Mouse (Mus musculus) embryonic facial prominence, embryonic 11.5 days (tissue): ENCODE results near the gene Agbl2. TPM values are rescaled to one million over a fixed set of nuclear protein-coding genes. Genes with fewer than 3 reads are reported as not detected.
A peak's percentile ranks its signal among the peaks of the same experiment; 100 is the strongest.

Experiments
- ATAC-seq: fragments of 200-750 bp; cut with Nextera tagmentation; replicated peaks from 2 replicates; pipeline ENCODE4 v1.8.0; 2017; ENCODE audit warnings: low read depth; ENCODE audit not compliant: insufficient number of reproducible peaks, low FRiP score, low TSS enrichment
- DNase-seq: peaks from one replicate; pipeline ENCODE4 v3.0.0-alpha.2; 2015; ENCODE audit warnings: low spot score
- H3K27ac ChIP-seq: fragments of 300-500 bp; sonication (generic); replicated peaks from 2 replicates; pipeline ENCODE4 v1.5.1; 2014; ENCODE audit warnings: mild to moderate bottlenecking, low read depth, low read length, control low read depth
- H3K27me3 ChIP-seq: fragments of 300-500 bp; sonication (generic); 2 replicates; pipeline ENCODE4 v1.6.1; 2014; ENCODE audit warnings: mild to moderate bottlenecking, low read length, moderate library complexity, mixed read lengths; ENCODE audit not compliant: control insufficient read depth, insufficient read depth
- H3K36me3 ChIP-seq: fragments of 300-500 bp; sonication (generic); replicated peaks from 2 replicates; pipeline ENCODE4 v1.6.1; 2014; ENCODE audit warnings: low read depth, mild to moderate bottlenecking, low read length, moderate library complexity, mixed read lengths; ENCODE audit not compliant: control insufficient read depth, insufficient read depth
- H3K4me1 ChIP-seq: fragments of 300-500 bp; sonication (generic); 2 replicates; pipeline ENCODE4 v1.6.1; 2014; ENCODE audit warnings: low read length, mixed read lengths; ENCODE audit not compliant: control insufficient read depth, insufficient read depth
- H3K4me2 ChIP-seq: fragments of 300-500 bp; sonication (generic); 2 replicates; pipeline ENCODE4 v1.6.1; 2014; ENCODE audit warnings: low read depth, mild to moderate bottlenecking, control low read depth, low read length, moderate library complexity
- H3K4me3 ChIP-seq: fragments of 300-500 bp; sonication (generic); 2 replicates; pipeline ENCODE4 v1.5.1; 2014; ENCODE audit warnings: low read depth, low read length, control low read depth
- H3K9ac ChIP-seq: fragments of 300-500 bp; sonication (generic); replicated peaks from 2 replicates; pipeline ENCODE4 v1.6.1; 2014; ENCODE audit warnings: mild to moderate bottlenecking, control low read depth, low read length
- H3K9me3 ChIP-seq: fragments of 300-500 bp; sonication (generic); replicated peaks from 2 replicates; pipeline ENCODE4 v1.6.1; 2016; ENCODE audit warnings: mild to moderate bottlenecking, low read length, inconsistent platforms, mixed read lengths; ENCODE audit not compliant: control insufficient read depth
- WGBS: fragments of 180-500 bp; shearing (Covaris S2); extraction: QIAGEN DNeasy Blood & Tissue Kit; methylation state at CpG from one replicate; pipeline ENCODE4 v1.1.7; 2014; 5-methylcytosine and 5-hydroxymethylcytosine counted together
- polyA plus RNA-seq: library from polyadenylated mRNA; unstranded; fragments of >200 nt; fragmentation: Nextera tagmentation; extraction: Ambion mirVana; gene quantifications from 2 replicates; pipeline ENCODE4 v1.2.1, GENCODE M21; 2014

Gene Agbl2
- polyA plus RNA-seq, 1 experiment from 2014 or later, result 0.91 TPM

- Histone ChIP-seq H3K27me3 (no peaks in the 10 kb centered on the region), H3K9me3 (no peaks in the 10 kb centered on the region), H3K27ac (no peak overlapping the region), H3K36me3 (no peaks in the 10 kb centered on the region), H3K4me3 (no peak overlapping the region), H3K4me2 (no peak overlapping the region), H3K4me1 (no peaks in the 10 kb centered on the region), H3K9ac (no peak overlapping the region)
- DNase-seq (no peak), ATAC-seq (no peak)
- 67% methylated on average over 1 of the region's 1 CpGs for WGBS
Observed at GRCm38 (mm10) chr2:90843666-90844065, 61.1 kb downstream of the Agbl2 start.

- H3K4me2 ChIP-seq, result no peak overlapping the region
- DNase-seq, result no peak
- no peak overlapping the region for H3K9ac ChIP-seq
- WGBS, result 81% methylated on average over 5 of the region's 5 CpGs
- no peaks in the 10 kb centered on the region for H3K27me3 ChIP-seq
- no peaks in the 10 kb centered on the region for H3K9me3 ChIP-seq
- H3K27ac ChIP-seq, result no peak overlapping the region
- ATAC-seq, result no peak
- no peaks in the 10 kb centered on the region for H3K4me1 ChIP-seq
- H3K36me3 ChIP-seq, result no peaks in the 10 kb centered on the region
- H3K4me3 ChIP-seq, result no peak overlapping the region
Observed at GRCm38 (mm10) chr2:90844262-90844661, 61.7 kb downstream of the Agbl2 start.

GRCm38 (mm10) chr2:90845234-90845633, 62.7 kb downstream of the Agbl2 start:
- no peaks in the 10 kb centered on the region for H3K27me3 ChIP-seq
- no peaks in the 10 kb centered on the region for H3K9me3 ChIP-seq
- ATAC-seq (no peak), DNase-seq (no peak)
- no peaks in the 10 kb centered on the region for H3K36me3 ChIP-seq
- H3K4me2 ChIP-seq, result no peak overlapping the region
- no peak overlapping the region for H3K4me3 ChIP-seq
- no peaks in the 10 kb centered on the region for H3K4me1 ChIP-seq
- H3K9ac ChIP-seq, result no peak overlapping the region
- H3K27ac ChIP-seq, result no peak overlapping the region
- WGBS, result 83% methylated on average over 5 of the region's 5 CpGs

- ATAC-seq (no peak), DNase-seq (peak; percentile 7)
- H3K4me3 ChIP-seq, result peak overlapping the region; percentile 76
- no peaks in the 10 kb centered on the region for H3K9me3 ChIP-seq
- no peaks in the 10 kb centered on the region for H3K36me3 ChIP-seq
- no peaks in the 10 kb centered on the region for H3K27me3 ChIP-seq
- WGBS, result 50% methylated on average over 6 of the region's 6 CpGs
- H3K9ac ChIP-seq, result peak overlapping the region; percentile 58
- H3K27ac ChIP-seq, result no peak overlapping the region
- no peak overlapping the region; the same call in 1 of the 2 replicates for H3K4me2 ChIP-seq
- H3K4me1 ChIP-seq, result no peaks in the 10 kb centered on the region
Observed at GRCm38 (mm10) chr2:90846171-90846570, 63.6 kb downstream of the Agbl2 start.

GRCm38 (mm10) chr2:90846597-90846954, 64.0 kb downstream of the Agbl2 start:
- Histone ChIP-seq H3K9ac (peak overlapping the region; percentile 58), H3K36me3 (no peaks in the 10 kb centered on the region), H3K4me1 (no peaks in the 10 kb centered on the region), H3K4me3 (peak overlapping the region; percentile 76), H3K27me3 (no peaks in the 10 kb centered on the region), H3K27ac (no peak overlapping the region), H3K9me3 (no peaks in the 10 kb centered on the region), H3K4me2 (peak overlapping the region; percentile 54)
- peak; percentile 22 for ATAC-seq
- DNase-seq, result no peak
- WGBS, result 3% methylated on average over 8 of the region's 8 CpGs

GRCm38 (mm10) chr2:90846955-90847680, 64.6 kb downstream of the Agbl2 start, which contains the start of gene Mtch2:
Mtch2 (plus strand) TSS chr2:90847155.
- Histone ChIP-seq H3K9ac (peak within 1 kb of the TSS; percentile 84), H3K4me1 (no peaks in the 10 kb centered on the region), H3K27me3 (no peaks in the 10 kb centered on the region), H3K36me3 (no peaks in the 10 kb centered on the region), H3K4me2 (peak within 1 kb of the TSS; percentile 64), H3K27ac (peak within 1 kb of the TSS; percentile 43; the same call in 1 of the 2 replicates), H3K9me3 (no peaks in the 10 kb centered on the region), H3K4me3 (peak within 1 kb of the TSS; percentile 76)
- DNase-seq (peak; percentile 98), ATAC-seq (peak; percentile 94)
- under 1% methylated on average over 62 of the region's 67 CpGs for WGBS

GRCm38 (mm10) chr2:90847681-90848050, 65.1 kb downstream of the Agbl2 start:
- peak overlapping the region; percentile 43; the same call in 1 of the 2 replicates for H3K27ac ChIP-seq
- peak overlapping the region; percentile 76 for H3K4me3 ChIP-seq
- 2% methylated on average over 13 of the region's 13 CpGs for WGBS
- H3K4me1 ChIP-seq, result no peaks in the 10 kb centered on the region
- DNase-seq, result peak; percentile 12
- H3K4me2 ChIP-seq, result peak overlapping the region; percentile 64
- no peaks in the 10 kb centered on the region for H3K9me3 ChIP-seq
- ATAC-seq, result no peak
- H3K9ac ChIP-seq, result peak overlapping the region; percentile 84
- no peaks in the 10 kb centered on the region for H3K36me3 ChIP-seq
- H3K27me3 ChIP-seq, result no peaks in the 10 kb centered on the region

- Histone ChIP-seq H3K27ac (no peak overlapping the region), H3K27me3 (no peaks in the 10 kb centered on the region), H3K9ac (peak overlapping the region; percentile 84; the same call in 1 of the 2 replicates), H3K4me2 (peak overlapping the region; percentile 64; the same call in 1 of the 2 replicates), H3K4me1 (no peaks in the 10 kb centered on the region), H3K9me3 (no peaks in the 10 kb centered on the region), H3K4me3 (no peak overlapping the region), H3K36me3 (peaks cover 3% of the 10 kb centered on the region)
- WGBS, result 89% methylated on average over 5 of the region's 5 CpGs
- ATAC-seq, result no peak
- DNase-seq, result no peak
Observed at GRCm38 (mm10) chr2:90848331-90848730, 65.8 kb downstream of the Agbl2 start.
